Mouse (Mus musculus): Measurements from ENCODE around the gene Rpl29.

The Rpl29 gene

DNA sequence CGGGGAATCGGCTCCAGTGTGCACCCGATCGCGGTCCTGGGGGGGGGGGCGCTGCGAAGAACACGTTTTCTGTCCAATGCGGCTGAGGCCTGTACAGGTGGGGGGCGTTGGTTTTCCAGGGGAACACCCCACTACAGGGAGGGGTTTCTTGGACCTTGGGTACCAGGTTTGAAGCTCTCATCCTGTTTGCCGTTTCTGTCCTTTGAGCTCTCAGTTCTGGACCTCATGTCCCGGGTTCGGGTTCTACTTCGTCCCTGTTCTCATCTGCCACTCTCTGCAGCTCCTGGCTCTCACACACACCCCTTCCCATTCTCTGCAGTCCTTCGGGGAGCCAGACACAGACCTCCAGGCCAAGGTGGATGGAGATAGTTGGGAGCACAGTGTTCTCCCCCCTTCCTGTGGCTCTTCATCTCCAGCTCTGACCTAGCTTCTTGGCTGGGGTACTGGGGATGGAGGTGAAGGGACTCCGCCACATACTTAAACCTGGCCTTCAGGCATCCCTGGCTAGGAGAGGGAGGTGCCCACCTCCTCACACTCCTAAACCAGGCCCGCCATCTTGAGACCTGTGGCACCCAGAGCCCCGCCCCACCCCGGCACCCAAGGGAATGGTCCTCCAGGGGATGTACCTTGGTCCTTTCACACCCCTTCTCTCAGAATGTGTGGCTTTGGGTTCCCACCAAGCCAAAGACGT is 25.0 kb downstream of the Rpl29 start:
- peak in 1 of 2 experiments; percentile 64 for DNase-seq (ENCODE audit: inconsistent age in 2 of 2, low spot score in 1 of 2)

DNA sequence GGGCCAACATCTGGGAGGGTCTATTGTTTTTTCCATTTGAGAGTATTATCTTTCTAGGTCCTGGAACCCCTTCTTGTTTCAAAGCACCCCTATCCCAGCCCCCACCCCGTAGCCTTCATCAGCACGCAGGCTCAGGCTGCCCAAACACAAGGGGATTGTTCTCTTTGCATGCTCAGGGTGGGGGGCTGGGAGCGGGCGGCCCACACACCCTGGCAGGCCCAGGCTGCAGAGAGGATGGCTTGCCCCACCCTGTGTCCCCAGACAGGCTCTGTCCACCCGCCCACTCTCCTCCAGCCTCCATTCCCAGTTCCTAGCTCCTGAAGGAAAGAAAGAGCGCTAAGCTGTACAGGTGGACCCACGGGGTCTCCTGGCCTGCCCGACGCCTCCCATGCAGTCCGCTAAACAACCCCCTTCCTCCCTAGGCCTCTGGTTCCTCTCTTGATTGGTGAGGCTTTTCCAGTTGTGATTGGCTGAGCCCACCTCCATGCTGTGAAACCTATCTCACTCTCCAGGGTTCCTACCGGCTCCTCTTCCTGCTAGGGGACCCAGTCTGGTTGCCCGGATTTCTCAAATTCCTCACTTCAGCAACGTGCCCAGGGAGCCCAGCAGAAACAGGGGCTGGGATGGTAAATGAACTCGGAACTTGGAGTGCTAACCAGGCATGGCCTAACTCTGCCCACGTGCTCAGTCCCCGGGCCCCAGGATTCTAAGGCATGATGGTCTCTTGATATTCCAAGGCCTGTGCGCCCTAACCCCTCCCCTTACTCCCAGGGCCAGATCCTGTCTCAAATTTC is 25.8 kb downstream of the Rpl29 start:
- no peak for DNase-seq (ENCODE audit: inconsistent age in 2 of 2, low spot score in 1 of 2)

DNA sequence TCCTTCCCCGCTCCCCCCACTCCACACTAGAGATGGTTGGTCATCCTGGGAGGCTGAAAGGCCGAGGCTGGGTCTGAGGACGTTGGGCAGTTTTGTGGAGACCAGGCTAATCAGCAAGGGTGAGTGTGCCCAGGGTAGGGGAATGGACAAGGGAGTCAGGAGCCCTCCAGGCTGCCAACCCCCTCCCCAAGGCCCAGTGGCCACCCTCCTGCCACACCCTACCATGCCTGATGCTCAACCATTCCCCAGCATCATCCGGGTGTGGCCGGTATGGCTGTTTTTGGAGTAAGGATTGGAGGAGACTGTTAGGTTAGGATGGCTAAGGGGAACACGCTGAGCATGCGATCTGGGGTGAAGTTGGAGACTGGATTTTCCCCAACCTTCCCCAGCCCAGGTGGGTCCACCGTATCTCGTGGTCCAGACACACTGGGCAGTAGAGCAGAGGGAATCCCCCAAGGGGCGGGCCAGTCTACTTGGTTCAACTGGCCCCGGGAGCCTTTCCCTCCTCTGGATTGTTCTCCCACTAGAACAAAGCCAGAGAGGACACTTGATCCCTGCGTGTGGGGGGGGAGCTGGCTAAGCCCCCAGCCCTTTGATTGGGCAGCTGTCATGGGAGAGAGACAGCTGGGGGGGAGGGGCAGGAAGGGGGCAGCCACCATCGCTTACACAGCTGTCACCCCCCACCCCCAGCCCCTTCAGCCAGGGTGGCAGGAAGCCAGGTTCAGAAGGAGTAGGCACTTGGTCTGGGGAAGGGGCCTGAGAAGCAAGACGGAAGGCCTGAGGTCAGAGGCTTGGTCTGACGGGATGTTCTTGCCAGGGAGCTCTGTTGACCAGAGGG is 27.3 kb downstream of the Rpl29 start:
- DNase-seq (ENCODE audit: inconsistent age in 2 of 2, low spot score in 1 of 2), result no peak

DNA sequence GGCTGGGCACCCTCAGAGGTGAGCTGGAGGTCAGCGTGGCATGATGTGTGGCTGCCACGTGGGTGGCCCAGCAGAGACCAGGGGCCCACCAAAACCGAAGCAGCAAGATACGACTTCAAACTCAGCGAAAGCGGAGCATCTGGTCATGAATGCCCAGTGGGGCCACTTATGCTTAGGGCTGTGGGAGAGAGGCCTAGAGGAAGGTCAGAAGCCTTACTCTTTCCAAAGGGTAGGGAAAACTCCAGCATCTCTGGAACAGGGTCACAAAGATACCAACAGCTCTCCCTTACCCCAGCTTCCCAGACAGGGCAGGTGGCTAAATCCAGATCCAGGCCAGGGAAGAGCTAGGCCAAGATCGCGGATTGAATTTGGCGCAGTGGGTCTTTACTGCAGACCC is 27.9 kb downstream of the Rpl29 start:
- DNase-seq (ENCODE audit: inconsistent age in 2 of 2, low spot score in 1 of 2), result no peak

DNA sequence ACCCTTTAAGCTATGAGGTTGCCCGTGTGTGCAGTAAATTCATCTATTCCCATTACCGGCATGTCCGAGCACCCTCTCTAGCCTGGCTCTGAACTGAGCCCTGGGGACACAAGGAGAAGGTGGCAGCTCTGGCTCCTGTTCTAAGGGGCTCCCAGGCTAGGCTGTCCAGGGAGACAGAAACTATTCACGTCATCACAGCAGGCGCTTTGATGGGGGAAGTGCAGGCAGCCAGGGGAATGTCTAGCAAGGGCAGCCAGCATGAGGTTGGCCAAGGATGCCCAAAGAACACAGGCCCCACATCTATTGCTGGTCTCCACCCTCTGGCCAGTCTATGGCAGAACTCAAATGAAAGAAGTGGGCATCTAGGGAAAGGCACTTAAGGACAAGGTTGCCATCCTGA is 28.7 kb downstream of the Rpl29 start:
- no peak for DNase-seq (ENCODE audit: inconsistent age in 2 of 2, low spot score in 1 of 2)

DNA sequence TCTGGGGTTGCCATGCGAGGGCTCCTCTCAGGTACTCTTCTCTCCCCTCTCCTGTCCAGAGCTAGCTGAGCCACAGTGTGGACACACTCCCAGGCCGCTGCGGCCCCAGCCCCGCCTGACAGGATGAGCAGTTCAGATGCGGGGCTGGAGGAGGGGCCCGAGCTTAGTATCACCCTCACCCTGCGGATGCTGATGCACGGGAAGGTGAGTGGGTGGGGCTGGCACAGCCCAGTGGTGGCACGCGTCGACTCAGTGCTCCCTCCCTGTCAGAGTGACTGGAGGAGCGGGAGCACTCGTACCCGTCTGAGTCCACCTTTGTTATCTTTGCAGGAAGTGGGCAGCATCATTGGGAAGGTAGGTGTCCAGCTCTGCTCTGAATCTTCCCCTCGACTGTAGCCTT is 30.7 kb downstream of the Rpl29 start:
- no peak for DNase-seq (ENCODE audit: inconsistent age in 2 of 2, low spot score in 1 of 2)

DNA sequence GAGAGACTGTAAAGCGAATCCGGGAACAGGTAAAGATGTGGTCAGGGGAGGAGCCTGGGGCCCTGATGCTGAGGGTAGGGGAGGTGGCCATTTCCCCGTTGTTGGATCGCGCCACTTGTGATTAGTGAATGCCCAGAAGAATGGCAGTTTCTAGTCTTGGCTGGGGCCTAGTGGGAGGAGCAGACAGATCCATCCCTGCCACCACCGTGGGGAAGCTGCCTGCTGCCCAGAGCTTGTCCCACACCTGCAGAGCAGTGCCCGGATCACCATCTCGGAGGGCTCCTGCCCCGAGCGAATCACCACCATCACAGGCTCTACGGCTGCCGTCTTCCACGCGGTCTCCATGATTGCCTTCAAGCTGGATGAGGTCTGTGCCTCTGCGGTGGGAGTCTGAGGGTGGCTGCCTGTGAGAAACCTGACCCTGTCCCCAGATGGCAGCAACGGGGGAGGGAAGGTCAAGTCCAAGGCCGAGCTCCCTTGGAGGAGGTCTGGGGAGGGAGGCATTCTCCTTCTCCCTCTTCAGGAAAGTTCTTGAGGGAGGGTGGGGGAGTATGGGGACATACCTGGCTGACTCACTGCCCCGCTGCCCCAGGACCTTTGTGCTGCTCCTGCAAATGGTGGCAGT is 31.3 kb downstream of the Rpl29 start:
- DNase-seq (ENCODE audit: inconsistent age in 2 of 2, low spot score in 1 of 2), result no peak

DNA sequence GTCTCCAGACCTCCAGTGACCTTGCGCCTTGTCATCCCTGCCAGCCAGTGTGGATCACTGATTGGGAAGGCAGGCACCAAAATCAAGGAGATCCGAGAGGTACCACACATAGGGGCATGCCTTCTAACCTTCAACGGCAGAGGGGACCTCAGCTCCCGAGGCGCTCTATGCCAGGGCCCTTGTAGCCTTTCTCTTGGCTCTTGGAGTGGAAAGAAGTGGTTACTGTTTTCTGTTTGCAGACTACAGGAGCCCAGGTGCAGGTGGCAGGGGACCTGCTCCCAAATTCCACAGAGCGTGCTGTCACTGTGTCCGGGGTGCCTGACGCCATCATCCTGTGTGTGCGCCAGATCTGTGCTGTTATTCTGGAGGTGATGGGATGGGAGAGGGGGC is 31.8 kb downstream of the Rpl29 start:
- no peak for DNase-seq (ENCODE audit: inconsistent age in 2 of 2, low spot score in 1 of 2)

DNA sequence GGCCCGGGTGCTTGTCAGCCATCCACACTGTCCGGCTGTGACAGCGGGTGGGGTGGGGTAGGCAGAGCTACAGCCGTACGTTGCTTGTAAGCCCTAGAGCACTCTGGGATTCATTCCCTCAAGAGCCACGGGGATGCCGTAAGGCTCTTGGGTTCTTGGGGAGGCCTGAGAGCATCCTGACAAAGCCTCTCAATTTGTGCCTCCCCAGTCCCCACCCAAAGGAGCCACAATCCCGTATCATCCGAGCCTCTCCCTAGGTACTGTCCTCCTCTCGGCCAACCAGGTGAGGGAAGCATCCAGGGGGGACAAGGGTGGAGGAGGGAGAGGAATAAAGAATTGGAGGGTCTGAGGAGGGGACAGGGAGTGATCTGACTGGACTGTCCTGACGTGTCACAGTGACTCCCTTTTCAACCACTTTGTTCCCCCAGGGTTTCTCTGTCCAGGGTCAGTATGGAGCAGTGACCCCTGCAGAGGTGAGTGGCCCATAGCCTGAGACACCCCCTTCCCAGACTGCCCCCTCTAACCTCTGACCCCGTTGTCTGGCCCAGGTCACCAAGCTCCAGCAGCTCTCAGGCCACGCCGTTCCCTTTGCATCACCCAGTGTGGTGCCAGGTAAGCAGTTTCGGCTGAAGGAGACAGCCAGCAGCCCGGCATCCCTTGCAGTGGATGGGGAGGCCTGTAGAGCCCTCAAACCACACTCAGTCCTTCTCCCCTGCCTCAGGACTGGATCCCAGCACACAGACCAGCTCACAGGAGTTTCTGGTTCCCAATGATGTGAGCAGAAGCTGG is 32.6 kb downstream of the Rpl29 start:
- DNase-seq (ENCODE audit: inconsistent age in 2 of 2, low spot score in 1 of 2), result no peak

DNA sequence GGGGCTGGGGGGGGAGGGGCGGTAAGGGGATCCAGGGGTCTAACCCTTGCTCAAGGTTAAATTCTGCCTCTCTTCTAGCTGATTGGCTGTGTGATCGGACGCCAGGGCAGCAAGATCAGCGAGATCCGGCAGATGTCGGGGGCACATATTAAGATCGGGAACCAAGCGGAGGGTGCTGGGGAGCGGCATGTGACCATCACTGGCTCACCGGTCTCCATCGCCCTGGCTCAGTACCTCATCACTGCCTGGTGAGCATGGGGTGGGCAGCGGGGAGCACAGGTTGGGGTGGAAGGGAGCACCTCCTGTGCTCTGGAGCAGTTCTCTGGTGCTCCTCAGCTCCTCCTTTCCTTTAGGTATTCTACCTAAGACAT is 33.2 kb downstream of the Rpl29 start:
- DNase-seq (ENCODE audit: inconsistent age in 2 of 2, low spot score in 1 of 2), result no peak

DNA sequence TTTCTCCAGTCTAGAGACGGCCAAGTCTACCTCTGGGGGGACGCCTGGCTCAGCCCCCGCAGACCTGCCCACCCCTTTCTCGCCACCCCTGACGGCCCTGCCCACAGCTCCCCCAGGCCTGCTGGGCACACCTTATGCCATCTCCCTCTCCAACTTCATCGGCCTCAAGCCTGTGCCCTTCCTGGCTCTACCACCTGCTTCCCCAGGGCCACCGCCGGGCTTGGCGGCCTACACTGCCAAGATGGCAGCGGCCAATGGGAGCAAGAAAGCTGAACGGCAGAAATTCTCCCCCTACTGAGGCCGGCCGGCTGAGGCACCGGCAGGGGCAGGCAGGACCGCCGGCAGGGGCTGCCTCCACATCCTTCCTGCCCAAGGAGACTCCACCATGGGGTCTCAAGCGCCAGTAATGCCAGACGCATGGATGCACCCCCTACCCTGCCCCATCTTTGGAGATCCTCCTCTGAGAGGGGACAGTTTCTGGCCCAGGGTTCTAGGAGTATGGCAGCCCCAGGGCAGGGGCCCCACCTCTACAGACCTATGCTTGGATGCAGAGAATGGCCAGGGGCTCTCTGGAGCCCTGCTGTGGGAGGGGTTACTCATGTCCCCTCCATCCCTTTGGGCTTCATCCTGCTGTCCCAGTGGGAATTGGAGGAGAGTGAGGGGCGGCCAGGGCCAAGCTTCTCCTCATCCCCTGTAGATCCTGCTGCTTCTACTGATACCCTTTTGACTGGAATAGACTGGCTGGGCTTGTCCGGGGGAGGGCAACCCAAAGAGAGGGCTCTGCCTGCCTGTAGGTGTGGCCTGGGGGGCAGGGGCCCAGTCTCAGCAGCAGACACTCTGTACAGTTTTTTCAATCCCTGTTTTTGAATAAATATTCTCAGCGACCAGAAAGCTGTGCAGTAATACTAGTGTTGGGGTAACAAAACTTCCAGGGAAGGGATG is 34.1 kb downstream of the Rpl29 start:
- DNase-seq (ENCODE audit: inconsistent age in 2 of 2, low spot score in 1 of 2), result no peak

DNA sequence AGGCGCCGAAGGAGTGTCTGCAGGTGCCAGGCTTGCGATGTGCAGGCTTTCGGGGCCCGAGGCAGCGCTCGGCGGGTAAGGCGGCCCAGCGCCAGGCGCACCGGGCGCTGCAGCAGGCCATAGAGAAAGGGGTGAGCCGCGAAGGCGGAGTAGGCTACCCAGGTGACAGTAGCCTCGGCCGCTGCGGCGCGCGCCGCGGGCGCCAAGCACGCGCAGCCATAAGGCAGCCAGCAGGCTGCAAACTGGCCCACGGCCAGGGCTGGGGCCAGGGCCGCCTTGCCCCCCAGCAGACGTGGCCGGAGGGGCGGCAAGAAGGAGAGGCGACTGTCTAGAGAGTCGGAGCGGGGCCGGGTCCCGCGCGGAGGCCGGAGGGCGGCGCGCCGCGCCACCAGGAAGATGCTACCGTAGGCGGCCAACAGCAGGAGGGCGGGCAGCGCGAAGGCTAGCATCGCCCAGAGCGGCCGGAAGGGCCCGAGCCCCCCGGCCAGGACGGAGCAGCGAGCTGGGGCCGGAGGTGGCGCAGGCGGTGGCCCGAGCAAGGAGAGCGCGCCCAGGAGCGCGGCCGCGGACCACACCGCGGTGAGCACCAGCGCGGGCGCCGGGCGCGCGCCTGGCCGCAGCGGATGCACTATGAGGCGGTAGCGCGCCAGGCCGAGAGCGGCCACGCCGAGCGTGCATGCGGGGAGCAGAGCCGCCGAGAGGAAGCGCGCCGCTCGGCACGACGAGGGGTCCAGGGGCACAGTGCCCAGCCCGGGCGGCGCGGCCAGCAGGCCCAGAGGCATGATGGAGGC is 35.7 kb downstream of the Rpl29 start:
- DNase-seq (ENCODE audit: inconsistent age in 2 of 2, low spot score in 1 of 2), result peak; percentile 56 to 76

DNA sequence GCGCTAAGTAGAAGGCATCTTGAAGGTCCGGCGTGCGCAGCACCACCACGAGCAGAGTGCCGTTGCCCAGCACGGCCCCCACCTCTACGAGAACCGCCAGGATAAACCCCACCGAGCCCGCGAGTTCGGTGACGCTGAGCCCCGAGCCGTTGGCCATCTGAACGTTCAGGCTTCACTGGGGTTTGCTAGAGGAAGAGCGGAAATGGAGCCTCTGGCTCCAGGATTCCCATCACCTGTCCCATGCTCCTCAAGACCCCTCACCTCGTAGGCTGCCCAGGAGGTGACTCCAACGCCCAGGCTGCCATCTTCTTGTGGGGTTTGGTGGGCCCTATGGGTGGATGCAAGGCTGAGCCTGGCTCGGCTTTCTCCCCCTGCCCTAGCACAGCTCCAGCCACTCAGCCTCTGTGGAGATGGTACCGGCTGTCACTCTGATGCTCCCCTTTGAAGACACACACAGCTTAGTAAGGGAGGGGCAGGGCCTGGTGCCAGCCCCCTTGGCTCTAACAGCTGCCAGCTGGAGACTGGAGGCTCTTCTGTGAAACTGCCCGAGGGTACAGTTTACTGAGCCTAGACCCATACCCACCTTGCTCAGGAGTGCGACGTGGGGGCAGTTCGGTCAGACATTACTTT is 36.4 kb downstream of the Rpl29 start, which contains the start of gene Gpr62:
Gene Gpr62, minus strand, starts transcription at position 368 of the 630 bp plus-strand sequence.
- DNase-seq (ENCODE audit: inconsistent age in 2 of 2, low spot score in 1 of 2), result no peak

DNA sequence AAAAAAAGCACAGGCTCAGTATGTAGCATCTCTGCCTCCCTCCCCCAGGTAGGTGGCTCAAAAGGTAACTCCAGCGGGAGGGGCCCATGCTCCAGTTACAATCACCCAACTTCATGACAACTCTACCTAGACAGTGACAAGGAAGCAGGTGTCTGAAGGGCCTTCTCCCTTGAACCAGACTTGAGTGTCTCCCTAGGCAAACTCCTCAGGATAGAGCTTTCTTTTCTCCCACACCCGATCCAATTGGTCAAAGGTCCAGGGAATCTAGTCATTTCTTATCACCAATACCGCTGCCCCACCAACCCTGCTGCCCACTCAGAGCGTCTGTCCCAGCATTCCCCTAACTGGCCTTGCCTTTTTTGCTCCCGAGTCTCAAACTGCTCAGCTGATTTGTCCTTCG is 37.5 kb downstream of the Rpl29 start:
- no peak for DNase-seq (ENCODE audit: inconsistent age in 2 of 2, low spot score in 1 of 2)

DNA sequence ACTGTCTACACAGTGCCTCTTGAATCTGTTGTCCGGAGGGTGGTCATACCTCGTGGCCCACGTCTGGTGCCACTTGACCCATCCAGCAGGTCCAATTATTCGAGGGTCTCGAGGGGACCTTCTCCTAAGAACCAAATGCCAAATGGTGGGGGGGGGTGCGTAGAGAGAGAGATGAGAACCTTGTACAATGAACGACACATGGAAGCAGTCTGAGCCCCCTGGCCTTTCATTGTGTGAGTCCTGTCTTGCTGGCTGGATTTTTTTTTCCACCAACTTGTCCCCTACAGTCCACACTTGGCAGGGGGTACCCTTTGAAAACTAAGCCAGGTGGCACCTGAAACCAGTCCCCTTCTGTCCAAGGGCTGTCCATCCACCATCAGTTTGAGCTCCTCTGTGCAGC is 38.5 kb downstream of the Rpl29 start:
- peak in 1 of 2 experiments; percentile 16 for DNase-seq (ENCODE audit: inconsistent age in 2 of 2, low spot score in 1 of 2)

DNA sequence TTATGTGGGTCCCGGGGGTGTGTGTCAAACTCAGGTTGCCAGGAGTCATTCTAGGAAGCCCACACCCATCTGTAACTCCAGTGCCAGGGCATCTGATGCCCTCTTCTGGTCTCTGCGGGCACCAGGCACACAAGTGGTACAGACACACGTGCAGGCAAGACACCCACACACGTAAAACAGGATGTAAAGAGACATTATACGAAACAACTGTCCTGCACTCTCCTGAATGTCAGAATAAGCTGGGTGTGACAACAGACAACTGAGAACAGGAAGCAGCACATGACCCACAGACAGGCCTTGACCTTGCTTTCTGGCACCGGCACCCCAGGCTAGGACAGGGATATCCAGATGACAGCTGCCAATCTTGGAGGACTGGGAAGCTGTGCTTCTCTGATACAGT is 40.1 kb downstream of the Rpl29 start:
- peak in 1 of 2 experiments; percentile 41 for DNase-seq (ENCODE audit: inconsistent age in 2 of 2, low spot score in 1 of 2)

DNA sequence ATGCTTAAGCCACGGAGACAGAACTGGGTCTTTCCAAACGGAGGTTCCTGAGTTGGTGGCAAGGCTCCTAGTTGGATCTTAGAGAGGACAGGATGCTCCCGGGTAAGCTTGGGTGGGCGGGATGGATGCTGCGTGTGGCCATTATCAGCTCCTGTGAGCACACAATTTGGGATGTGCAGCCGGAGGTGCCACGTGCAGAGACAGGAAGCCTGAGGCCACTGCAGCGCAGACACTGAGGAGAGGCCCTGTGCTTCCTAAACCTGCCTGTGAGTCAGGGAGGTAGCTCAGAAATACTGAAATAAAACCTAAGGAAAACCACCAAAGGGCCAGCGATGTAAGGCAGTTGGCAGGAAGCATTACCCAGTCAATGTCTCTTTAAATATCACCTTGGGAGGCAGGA is 40.5 kb downstream of the Rpl29 start:
- DNase-seq (ENCODE audit: inconsistent age in 2 of 2, low spot score in 1 of 2), result peak in 1 of 2 experiments; percentile 3

Measured in adrenal gland, adult (tissue).